Mouse (Mus musculus) activated CD4-positive, CD25-positive, alpha-beta regulatory T cell, adult 4 months (primary cell): Measurements from ENCODE around the gene Lilra5. TPM values are rescaled to one million over a fixed set of nuclear protein-coding genes. Genes with fewer than 3 reads are reported as not detected.
"Not testable (repeated sequence)": the region's sequence is repeated elsewhere in the genome, so short reads cannot be mapped to it uniquely, and the experiment has no call there.

Source experiments
- ATAC-seq: one replicate; pipeline ENCODE4 v1.8.0; 2017
- polyA plus RNA-seq, 2 experiments: library from polyadenylated mRNA; unstranded; fragments of 100-300 nt; shearing (Covaris generic); gene quantifications; one replicate each; pipeline ENCODE4 v1.2.1; 2017

Lilra5 gene
- polyA plus RNA-seq: not detected

DNA sequence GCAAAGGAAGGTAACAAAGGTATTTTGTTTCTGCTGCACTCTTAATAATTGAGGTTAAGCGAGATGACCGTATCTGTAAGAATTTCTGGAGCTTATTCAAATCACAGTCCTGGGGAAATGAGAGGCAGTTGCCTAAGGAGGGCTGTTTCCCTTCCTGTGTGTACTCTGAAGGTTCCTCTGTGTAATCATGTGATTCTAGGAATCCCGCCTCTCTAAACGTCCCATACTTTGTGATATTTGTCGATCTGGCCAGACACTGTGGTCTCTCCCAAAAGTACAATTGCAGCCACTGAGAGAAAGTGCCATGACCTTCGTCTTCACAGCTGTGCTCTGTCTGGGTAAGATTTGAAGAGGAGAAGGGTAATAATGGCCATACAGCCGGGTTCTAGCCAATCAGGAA is at the start of gene Lilra5:
TSS of gene Lilra5 (plus strand) at position 301 of the 400 bp plus-strand sequence.
- ATAC-seq: no peak

DNA sequence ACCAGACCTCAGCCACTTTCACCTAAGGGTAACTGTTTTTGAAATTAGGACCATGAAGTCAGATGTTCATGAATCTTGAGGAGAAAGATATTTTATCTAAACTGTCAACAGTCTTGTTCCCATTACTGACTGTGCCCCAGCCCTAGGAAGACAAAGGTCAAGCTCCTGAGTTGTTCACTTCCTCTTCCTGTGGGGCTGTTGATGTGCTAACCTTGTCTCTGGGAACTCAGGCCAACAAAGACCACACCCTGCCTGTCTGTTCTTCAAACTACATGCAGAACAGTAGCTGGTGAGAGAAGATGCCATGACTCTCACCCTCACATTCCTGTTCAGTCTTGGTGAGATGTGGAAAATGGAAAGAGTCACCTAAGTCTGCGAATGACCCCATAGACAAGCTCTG is 30.4 kb upstream of the Lilra5 start:
- ATAC-seq: no peak

DNA sequence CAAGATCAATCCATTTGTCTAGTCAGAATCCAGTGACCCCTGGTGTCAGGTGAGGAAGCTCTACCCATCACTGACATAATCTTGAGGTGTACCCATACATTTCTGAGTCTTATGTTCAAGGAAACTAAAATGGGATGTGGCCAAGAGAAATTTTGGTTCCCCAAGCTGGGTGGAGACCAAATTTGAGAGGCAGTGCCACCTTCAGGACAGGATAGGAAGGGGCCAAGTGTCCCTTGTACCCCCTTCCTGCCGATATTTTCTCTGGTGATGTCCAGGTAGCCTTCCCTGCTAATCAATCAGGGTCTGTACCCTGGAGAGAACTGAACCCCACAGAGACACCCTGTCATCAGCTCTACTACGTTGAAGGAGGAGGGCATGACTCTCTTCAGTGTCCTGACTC is 28.9 kb upstream of the Lilra5 start:
- no peak for ATAC-seq

DNA sequence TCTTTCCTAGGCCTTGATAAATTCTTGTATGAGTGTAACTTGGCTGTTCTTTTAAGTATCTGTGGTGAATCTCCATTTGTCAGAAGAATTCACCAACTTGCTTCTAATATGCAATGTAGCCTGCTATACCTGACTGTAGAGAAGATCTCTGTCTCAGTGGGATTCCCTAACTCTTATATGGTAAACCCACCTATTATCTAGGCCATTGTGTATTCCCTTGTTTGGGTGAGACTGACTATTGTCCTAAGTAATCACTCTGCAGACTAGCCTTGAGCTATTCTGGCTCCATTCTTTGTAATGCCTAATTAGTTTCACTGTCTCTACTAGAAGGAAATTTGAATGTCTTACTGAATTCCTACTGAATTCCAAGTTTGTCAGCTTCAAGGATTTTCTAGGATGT is 24.1 kb upstream of the Lilra5 start:
- not testable (repeated sequence) for ATAC-seq

DNA sequence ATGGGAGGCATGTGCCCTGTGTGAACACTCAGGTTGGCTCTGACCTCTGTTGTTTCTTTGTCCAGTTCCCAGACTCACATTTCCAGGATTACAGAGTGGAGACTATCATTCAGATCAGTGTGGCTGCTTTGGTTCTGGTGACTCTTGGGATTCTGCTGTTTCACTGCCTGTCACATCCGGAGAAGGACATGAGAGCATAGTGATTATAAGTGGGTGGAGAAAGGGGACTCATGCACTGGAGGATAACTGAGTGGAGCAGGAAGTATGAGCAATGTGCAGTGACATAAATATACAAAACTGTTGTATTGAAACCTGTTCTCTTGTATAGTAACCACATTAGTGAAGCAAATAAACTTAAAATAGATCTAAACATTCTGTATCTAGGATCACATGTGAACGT is 22.2 kb upstream of the Lilra5 start:
- ATAC-seq: no peak

DNA sequence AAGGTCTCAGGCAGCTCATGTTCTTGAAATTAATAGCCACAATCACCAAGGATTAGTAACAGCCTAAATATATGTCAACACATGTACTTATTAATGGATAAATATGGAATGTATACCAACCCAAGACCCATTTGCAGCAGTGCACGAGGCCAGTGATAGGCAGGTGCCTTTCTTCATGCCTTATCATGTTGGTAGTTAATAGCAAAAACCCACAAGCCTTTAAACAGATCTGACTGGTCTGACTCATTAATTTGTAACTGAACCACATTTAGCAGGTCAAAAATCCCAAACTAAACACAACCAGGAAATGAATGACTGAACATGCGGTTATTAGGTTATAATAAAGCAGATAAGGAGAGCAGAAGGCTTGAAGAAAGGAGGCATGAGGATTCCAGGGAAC is 21.7 kb upstream of the Lilra5 start:
- ATAC-seq: no peak

DNA sequence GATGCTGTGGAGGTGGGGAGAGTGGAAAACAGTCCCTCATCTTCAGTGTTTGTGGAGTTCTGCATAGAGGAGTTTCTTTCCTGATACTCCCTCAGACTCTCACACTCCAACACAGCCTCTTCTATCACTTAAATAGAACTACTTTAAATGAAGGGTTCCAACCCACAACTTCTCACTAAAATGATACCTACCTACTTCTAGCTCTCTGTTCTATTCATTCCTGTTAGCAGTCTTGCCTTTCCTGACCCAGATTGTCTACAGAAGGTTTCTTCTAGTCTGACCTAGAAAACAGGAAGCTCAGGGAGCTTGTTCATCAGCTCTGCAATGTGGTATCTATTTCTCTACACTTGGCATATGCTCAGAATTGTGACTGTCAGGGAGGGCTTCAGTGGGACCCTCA is 2.0 kb upstream of the Lilra5 start:
- no peak for ATAC-seq

DNA sequence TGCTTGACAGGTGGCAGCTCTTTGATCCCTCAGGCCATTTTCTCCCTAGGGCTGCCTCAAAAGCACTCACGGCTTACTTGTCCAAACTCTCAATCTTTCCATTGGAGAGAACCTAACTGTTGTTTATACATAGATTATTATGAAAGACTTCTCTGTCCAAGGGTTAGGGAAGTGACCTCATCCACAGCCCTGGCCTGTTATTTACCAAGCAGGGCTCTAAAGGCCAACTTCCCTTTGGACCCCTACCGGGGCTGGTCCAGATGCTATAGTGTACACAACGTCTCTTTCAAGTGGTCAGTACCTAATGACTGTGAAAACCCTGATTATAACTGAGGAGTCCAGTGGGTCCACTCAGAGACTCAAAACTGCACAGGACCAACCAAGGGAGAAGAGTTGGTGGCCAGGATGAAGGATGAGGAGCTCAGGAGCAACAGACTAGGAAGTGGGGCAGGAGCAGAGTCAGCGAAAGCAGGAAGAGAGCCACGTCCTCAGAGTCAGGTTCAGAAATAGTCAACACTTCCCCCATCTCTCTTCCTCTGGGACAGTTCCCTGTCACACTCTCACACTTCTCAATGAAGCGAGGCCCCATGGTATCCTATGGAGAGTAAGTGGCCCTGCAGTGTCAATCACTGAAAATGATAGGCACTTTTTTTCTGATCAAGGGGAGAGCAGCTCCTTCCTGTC is 1.6 kb downstream of the Lilra5 start:
- ATAC-seq: no peak

DNA sequence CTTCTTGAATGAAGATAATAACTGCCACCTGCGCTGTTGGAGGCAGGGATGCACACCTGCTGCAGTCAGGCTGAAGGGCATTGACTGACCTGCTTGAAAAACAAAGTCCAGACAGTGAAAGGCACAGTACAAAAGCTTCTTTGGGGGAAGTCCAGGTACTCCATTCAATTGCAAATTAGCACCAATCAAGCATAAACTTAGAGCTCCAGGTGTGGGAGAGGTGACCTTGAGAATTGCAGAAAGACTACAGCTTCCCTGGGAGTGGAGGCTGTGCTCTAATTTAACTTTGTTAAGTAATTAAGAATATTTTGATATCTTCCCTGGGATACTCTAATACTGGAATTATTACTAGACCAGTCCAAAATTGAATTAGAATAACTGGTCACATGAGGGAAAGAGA is 13.7 kb downstream of the Lilra5 start:
- ATAC-seq: not testable (repeated sequence)

DNA sequence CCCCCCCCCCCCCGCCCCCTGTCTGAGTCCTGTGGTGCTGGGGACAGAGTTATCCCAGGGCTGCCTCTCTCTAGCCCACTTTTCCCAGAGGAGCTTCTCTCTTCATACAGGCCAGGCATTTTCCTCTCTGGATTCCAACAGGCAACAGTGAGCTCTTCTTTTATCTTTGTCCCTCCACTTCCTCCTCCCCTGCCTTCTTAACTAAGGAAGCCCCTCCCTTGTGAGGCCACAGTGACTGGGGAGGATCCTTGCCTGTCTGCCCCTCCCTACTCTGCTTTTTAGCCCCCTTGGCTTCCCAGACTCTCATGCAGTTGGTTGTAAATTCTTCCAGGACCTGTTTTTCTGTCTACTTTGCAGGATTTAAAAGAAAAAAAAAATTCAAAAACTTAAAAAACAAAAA is 18.5 kb downstream of the Lilra5 start:
- ATAC-seq: not testable (repeated sequence)

DNA sequence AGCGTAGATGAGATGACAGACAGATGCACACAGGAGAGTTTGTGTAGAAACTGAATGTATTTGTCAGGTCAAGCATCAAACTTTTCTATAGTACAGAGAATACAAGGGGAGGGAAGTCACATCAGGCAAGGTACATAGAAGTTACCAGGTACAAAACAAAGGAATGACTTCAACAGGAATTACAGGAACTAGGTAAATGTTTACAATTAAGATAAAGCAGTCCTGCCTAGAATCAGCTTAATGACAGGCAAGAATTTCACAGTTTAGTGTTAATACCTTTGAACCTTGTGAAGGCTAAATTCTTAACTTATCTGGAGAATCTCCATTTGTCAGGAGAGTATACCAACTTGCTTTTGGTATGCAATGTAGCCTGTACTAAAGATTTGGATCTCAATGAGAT is 23.0 kb downstream of the Lilra5 start:
- ATAC-seq: not testable (repeated sequence)

DNA sequence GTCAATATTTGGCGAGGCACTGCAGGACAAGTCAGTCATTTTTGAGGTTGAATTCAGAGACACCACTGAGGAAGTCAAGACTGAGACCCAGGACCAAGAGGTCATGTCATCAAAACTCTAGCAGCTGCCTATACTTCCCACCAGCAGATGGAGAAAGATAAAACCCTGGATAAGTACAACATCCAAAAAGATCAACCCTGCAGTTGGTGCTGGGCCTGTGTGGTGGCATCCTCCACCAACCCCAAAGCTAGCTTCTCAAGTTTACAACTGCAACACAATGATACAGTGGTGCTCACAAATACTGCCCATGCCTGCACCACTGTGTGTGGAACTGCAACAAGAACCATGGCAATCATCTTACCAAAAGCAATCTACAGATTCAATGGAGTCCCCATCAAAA is 34.6 kb downstream of the Lilra5 start:
- not testable (repeated sequence) for ATAC-seq

DNA sequence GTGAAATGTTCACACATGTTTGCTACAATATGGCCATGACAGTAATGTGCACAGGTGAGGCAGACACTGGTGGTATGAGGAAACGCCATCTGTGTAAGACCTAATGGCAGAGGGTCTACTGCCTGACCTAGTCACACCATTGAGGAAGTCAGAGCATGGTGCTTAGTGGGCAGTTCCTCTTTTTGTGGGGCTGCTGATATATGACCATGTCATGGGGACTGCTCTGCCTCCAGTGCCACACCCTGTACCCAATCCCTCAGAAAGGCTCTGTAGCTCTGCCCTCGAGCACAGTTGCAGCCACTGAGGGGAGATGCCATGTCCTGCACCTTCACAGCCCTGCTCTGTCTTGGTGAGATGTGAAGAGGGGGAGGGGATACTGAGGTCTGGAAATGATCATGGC is 36.3 kb downstream of the Lilra5 start:
- not testable (repeated sequence) for ATAC-seq

DNA sequence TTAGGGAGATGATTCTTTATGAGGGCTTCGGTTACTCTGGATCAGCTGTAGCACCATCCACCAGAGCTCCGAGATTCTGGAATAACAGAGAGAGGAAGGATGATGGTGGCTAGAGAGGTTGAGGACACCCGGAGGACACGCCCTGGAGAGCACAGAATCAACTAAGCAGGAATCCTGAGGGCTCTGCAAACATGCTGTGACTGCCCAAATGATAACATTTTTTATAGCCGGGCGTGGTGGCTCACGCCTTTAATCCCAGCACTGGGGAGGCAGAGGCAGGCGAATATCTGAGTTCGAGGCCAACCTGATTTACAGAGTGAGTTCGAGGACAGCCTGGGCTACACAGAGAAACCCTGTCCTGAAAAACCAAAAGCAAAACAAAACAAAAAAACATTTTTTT is 37.9 kb downstream of the Lilra5 start:
- not testable (repeated sequence) for ATAC-seq

DNA sequence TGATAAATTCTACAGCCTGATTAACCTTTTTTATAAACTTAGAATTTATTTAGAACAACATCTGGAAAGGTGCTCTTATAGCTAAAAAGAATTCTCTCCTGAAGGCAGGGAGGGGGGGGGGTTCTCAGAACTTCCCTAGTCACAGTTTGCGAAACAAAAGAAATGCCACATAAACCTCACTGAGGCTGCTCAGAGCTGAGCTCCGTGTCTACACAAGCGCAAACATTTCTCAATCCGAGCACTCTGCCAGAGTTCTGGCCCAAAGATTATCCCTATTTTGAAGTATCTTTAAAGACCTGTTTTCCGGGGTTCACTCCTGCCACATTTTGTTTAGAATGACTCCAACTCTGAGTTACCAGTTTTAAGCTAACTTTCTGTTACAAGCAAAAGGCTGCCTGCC is 55.1 kb downstream of the Lilra5 start:
- ATAC-seq: no peak

Other genes starting within 250 kb of the Lilra5 start
- gene Lair1, start 174.6 kb upstream of the Lilra5 start, polyA plus RNA-seq: 1 to 10 TPM; 5.3 to 6.9 TPM
- gene Ttyh1, start 118.3 kb upstream of the Lilra5 start, polyA plus RNA-seq: under 1 TPM; 0.45 to 0.53 TPM
- 10 to 100 TPM; 26.1 to 29.3 TPM for gene Leng8, start 100.7 kb upstream of the Lilra5 start, polyA plus RNA-seq
- 1 to 10 TPM; 5.5 to 6.1 TPM for gene Leng9, start 87.4 kb upstream of the Lilra5 start, polyA plus RNA-seq
- not detected for gene Cdc42ep5, start 72.9 kb upstream of the Lilra5 start, polyA plus RNA-seq
- not detected for gene Ncr1, start 100.0 kb downstream of the Lilra5 start, polyA plus RNA-seq
- gene Gp6, start 160.0 kb downstream of the Lilra5 start, polyA plus RNA-seq: not detected
- gene Rdh13, start 207.9 kb downstream of the Lilra5 start, polyA plus RNA-seq: 10 to 100 TPM; 13.6 to 16.8 TPM
- 10 to 100 TPM in 1 of 2 experiments, 1 to 10 TPM in 1; 4.8 to 14.3 TPM for gene Eps8l1, start 222.9 kb downstream of the Lilra5 start, polyA plus RNA-seq